Mouse (Mus musculus) left cerebral cortex, postnatal 4 days (tissue): ENCODE measurements around the gene Zfp354c. TPM values are rescaled to one million over a fixed set of nuclear protein-coding genes. Genes with fewer than 3 reads are reported as not detected.

ENCODE experiments used
- total RNA-seq, 2 experiments: library from RNA; stranded (reverse); gene quantifications; 2 replicates each; pipeline ENCODE4 v1.2.3; 2021

The Zfp354c gene
- total RNA-seq, 2 experiments from 2014 or later = 88.7 to 90.6 TPM

Other genes with a start within 250 kb of the Zfp354c start
- gene Adamts2, start 225.6 kb downstream of the Zfp354c start, total RNA-seq = 10 to 100 TPM in 1 of 2 experiments, 1 to 10 TPM in 1; 9.6 to 10.2 TPM
- gene Zfp879, start 13.8 kb upstream of the Zfp354c start, total RNA-seq = 1 to 10 TPM; 4.1 to 4.4 TPM
- not detected for gene Grm6, start 23.0 kb upstream of the Zfp354c start, total RNA-seq
- gene Zfp454, start 59.9 kb upstream of the Zfp354c start, total RNA-seq = 1 to 10 TPM; 6.9 to 8.4 TPM
- gene Zfp2, start 88.4 kb upstream of the Zfp354c start, total RNA-seq = 10 to 100 TPM; 33.7 to 39.2 TPM
- 1 to 10 TPM; 6.1 to 7.6 TPM for gene Zfp354b, start 103.9 kb upstream of the Zfp354c start, total RNA-seq
- gene 4933414I15Rik, start 116.0 kb upstream of the Zfp354c start, total RNA-seq = not detected
- gene Prop1, start 126.0 kb upstream of the Zfp354c start, total RNA-seq = not detected
- gene Olfr1378, start 138.8 kb upstream of the Zfp354c start, total RNA-seq = not detected
- gene Olfr1377, start 154.2 kb upstream of the Zfp354c start, total RNA-seq = not detected
- gene Olfr51, start 175.9 kb upstream of the Zfp354c start, total RNA-seq = not detected
- gene Olfr54, start 186.5 kb upstream of the Zfp354c start, total RNA-seq = not detected
- not detected for gene Olfr1375, start 220.4 kb upstream of the Zfp354c start, total RNA-seq
- 10 to 100 TPM; 11.1 to 11.2 TPM for gene Zfp354a, start 231.5 kb upstream of the Zfp354c start, total RNA-seq